10 mouse cellular contexts compared by ENCODE assay signal in the genomic region with DNA sequence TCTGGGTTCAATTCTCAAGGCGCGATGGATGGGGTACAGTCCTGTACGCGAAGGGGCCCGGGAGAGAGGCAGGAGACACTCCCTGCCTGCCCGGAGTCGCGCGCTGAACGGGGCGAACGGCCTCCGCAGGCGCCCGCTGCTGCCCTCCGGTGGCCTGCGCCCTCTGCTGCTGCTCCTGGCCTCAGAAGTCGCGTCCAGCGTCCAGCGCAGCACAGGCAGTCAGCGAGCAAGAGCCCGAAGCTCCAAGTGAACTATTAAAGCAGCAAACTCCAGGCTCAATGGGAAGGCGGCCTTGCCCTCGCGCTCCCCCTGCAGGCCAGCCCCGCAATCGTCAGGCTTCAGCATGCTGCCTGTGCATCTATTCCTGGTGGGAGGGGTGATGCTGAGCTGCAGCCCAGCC. TPM values are rescaled to one million over a fixed set of nuclear protein-coding genes. Genes with fewer than 3 reads are reported as not detected.
DNase-seq lines count a peak whose midpoint lies in the region; ATAC-seq and TF ChIP-seq lines count a peak whose summit lies in the region.
"Not testable (repeated sequence)": the region's sequence is repeated elsewhere in the genome, so short reads cannot be mapped to it uniquely, and the experiment has no call there.
"Had no signal": no experiment of that assay in that cellular context is flagged by ENCODE, and none has a peak within 500 bp of the region (broad histone marks: within the 10 kb centered on the region; RNA-seq: fewer than 3 reads in every experiment).

No protein-coding gene starts in this region.

- H3K9ac ChIP-seq in hindbrain, postnatal 0 days (replicated peaks; ENCODE audit: low read length); lung, embryonic 15.5 days: not testable (repeated sequence)

- H3K4me3 ChIP-seq in cortical plate, adult 2 months (ENCODE audit: insufficient read depth, low read length) = not testable (repeated sequence)
- peak overlapping the region; percentile 25 for H3K4me3 ChIP-seq in hindbrain, postnatal 0 days (ENCODE audit: low read length)
- H3K4me3 ChIP-seq in lung, embryonic 15.5 days = peak overlapping the region; percentile 35

- peak; percentile 74 for DNase-seq in Muller cell, postnatal 12 days (ENCODE audit: inconsistent ontology term)
- DNase-seq in gastrocnemius, postnatal 25 days = peak; percentile 79
- DNase-seq in hindbrain, postnatal 0 days (ENCODE audit: low spot score) = peak; percentile 75
- peak; percentile 21 to 58 for DNase-seq in layer of hippocampus, postnatal 14 days (ENCODE audit: low spot score in 2 of 2)
- peak; percentile 42 for DNase-seq in ovary, postnatal 14 days (ENCODE audit: low spot score)
- peak; percentile 30 for DNase-seq in thymus, postnatal 0 days (ENCODE audit: low spot score)

- H3K27me3 ChIP-seq in hindbrain, postnatal 0 days (ENCODE audit: insufficient read depth, low read length); lung, embryonic 15.5 days: not testable (repeated sequence)

- not testable (repeated sequence) for H3K27ac ChIP-seq in cortical plate, adult 2 months (ENCODE audit: insufficient read depth, low read length); hindbrain, postnatal 0 days
- H3K27ac ChIP-seq in lung, embryonic 15.5 days = peak overlapping the region; percentile 75

- H3K36me3 ChIP-seq in hindbrain, postnatal 0 days (ENCODE audit: insufficient read depth, low read length); lung, embryonic 15.5 days: not testable (repeated sequence)

- peak; percentile 2; the same call in 1 of the 2 replicates for TF ChIP-seq CTCF in cortical plate, adult 2 months (IDR thresholded peaks at IDR 0.05; ENCODE audit: extremely low read depth, insufficient read depth, low read length)
- peak; percentile 66 for TF ChIP-seq CTCF in hindbrain, postnatal 0 days (IDR thresholded peaks at IDR 0.05; ENCODE audit: low read depth)

- 0% methylated on average over 21 of the region's 28 CpGs for WGBS in hindbrain, postnatal 0 days
- WGBS in lung, embryonic 15.5 days = under 1% methylated on average over 22 of the region's 28 CpGs

- not testable (repeated sequence) for H3K9me3 ChIP-seq in hindbrain, postnatal 0 days (ENCODE audit: low read length); lung, embryonic 15.5 days

- not testable (repeated sequence) for ATAC-seq in hindbrain, postnatal 0 days; lung, embryonic 15.5 days (ENCODE audit: borderline replicate concordance, extremely low read depth, low FRiP score, low TSS enrichment)

- H3K4me1 ChIP-seq in cortical plate, adult 2 months (ENCODE audit: control insufficient read depth, insufficient read depth, low read length); hindbrain, postnatal 0 days (ENCODE audit: insufficient read depth, low read length); lung, embryonic 15.5 days: not testable (repeated sequence)

- peak overlapping the region; percentile 50 for H3K4me2 ChIP-seq in hindbrain, postnatal 0 days (ENCODE audit: low read depth, low read length)
- H3K4me2 ChIP-seq in lung, embryonic 15.5 days = peak overlapping the region; percentile 50

- TF ChIP-seq POLR2A in cortical plate, adult 2 months (IDR thresholded peaks at IDR 0.05; ENCODE audit: extremely low read depth, insufficient read depth, low read length) = peak; percentile 18; the same call in 1 of the 2 replicates

RNA-seq across cellular contexts. Expression of gene Gm13283, which starts 0.5 kb away (rescaled TPM):
- not detected in 2 replicates for polyA plus RNA-seq in cortical plate, adult 2 months (2012; rRNA removed)
- total RNA-seq in gastrocnemius, postnatal 25 days (2021) = not detected
- not detected in 2 replicates for total RNA-seq in hindbrain, postnatal 0 days (2014; rRNA removed)
- polyA plus RNA-seq in hindbrain, postnatal 0 days (2015; fragmentation: Nextera tagmentation; extraction: Ambion mirVana) = not detected in 2 replicates
- not detected for total RNA-seq in layer of hippocampus, postnatal 14 days (2021)
- polyA plus RNA-seq in lung, embryonic 15.5 days (2015; fragmentation: Nextera tagmentation; extraction: Ambion mirVana) = 0.21 and 0.68 TPM in 2 replicates
- 0.33 and 0.37 TPM in 2 replicates for polyA plus RNA-seq in thymus, postnatal 0 days (2015; fragmentation: Nextera tagmentation; extraction: Ambion mirVana)
- total RNA-seq: G1E had no signal
- polyA plus RNA-seq: frontal cortex, adult 2 months; G1E had no signal

RNA-seq across cellular contexts. Expression of gene Gm13271, which starts 5.8 kb away (rescaled TPM):
- polyA plus RNA-seq in cortical plate, adult 2 months (2012; rRNA removed) = not detected in 2 replicates
- total RNA-seq in gastrocnemius, postnatal 25 days (2021) = not detected
- total RNA-seq in hindbrain, postnatal 0 days (2014; rRNA removed) = not detected in 2 replicates
- polyA plus RNA-seq in hindbrain, postnatal 0 days (2015; fragmentation: Nextera tagmentation; extraction: Ambion mirVana) = not detected in 2 replicates
- not detected for total RNA-seq in layer of hippocampus, postnatal 14 days (2021)
- not detected in 2 replicates for polyA plus RNA-seq in lung, embryonic 15.5 days (2015; fragmentation: Nextera tagmentation; extraction: Ambion mirVana)
- polyA plus RNA-seq in thymus, postnatal 0 days (2015; fragmentation: Nextera tagmentation; extraction: Ambion mirVana) = not detected in 2 replicates
- total RNA-seq: G1E had no signal
- polyA plus RNA-seq: frontal cortex, adult 2 months; G1E had no signal

RNA-seq across cellular contexts. Expression of gene Gm13290, which starts 13.2 kb away (rescaled TPM):
- not detected in 2 replicates for polyA plus RNA-seq in cortical plate, adult 2 months (2012; rRNA removed)
- total RNA-seq in gastrocnemius, postnatal 25 days (2021) = not detected
- not detected in 2 replicates for total RNA-seq in hindbrain, postnatal 0 days (2014; rRNA removed)
- polyA plus RNA-seq in hindbrain, postnatal 0 days (2015; fragmentation: Nextera tagmentation; extraction: Ambion mirVana) = not detected in 2 replicates
- total RNA-seq in layer of hippocampus, postnatal 14 days (2021) = not detected
- polyA plus RNA-seq in lung, embryonic 15.5 days (2015; fragmentation: Nextera tagmentation; extraction: Ambion mirVana) = 0.22 and 0.74 TPM in 2 replicates
- 0.18 and 0.36 TPM in 2 replicates for polyA plus RNA-seq in thymus, postnatal 0 days (2015; fragmentation: Nextera tagmentation; extraction: Ambion mirVana)
- total RNA-seq: G1E had no signal
- polyA plus RNA-seq: frontal cortex, adult 2 months; G1E had no signal

RNA-seq across cellular contexts. Expression of gene Gm13289, which starts 16.3 kb away (rescaled TPM):
- polyA plus RNA-seq in cortical plate, adult 2 months (2012; rRNA removed) = not detected in 2 replicates
- total RNA-seq in gastrocnemius, postnatal 25 days (2021) = not detected
- total RNA-seq in hindbrain, postnatal 0 days (2014; rRNA removed) = not detected in 2 replicates
- not detected in 2 replicates for polyA plus RNA-seq in hindbrain, postnatal 0 days (2015; fragmentation: Nextera tagmentation; extraction: Ambion mirVana)
- total RNA-seq in layer of hippocampus, postnatal 14 days (2021) = not detected
- polyA plus RNA-seq in lung, embryonic 15.5 days (2015; fragmentation: Nextera tagmentation; extraction: Ambion mirVana) = not detected in 2 replicates
- polyA plus RNA-seq in thymus, postnatal 0 days (2015; fragmentation: Nextera tagmentation; extraction: Ambion mirVana) = not detected in 2 replicates
- total RNA-seq: G1E had no signal
- polyA plus RNA-seq: frontal cortex, adult 2 months; G1E had no signal

RNA-seq across cellular contexts. Expression of gene Gm13272, which starts 19.2 kb away (rescaled TPM):
- polyA plus RNA-seq in cortical plate, adult 2 months (2012; rRNA removed) = not detected in 2 replicates
- not detected for total RNA-seq in gastrocnemius, postnatal 25 days (2021)
- not detected in 2 replicates for total RNA-seq in hindbrain, postnatal 0 days (2014; rRNA removed)
- not detected in 2 replicates for polyA plus RNA-seq in hindbrain, postnatal 0 days (2015; fragmentation: Nextera tagmentation; extraction: Ambion mirVana)
- total RNA-seq in layer of hippocampus, postnatal 14 days (2021) = not detected
- polyA plus RNA-seq in lung, embryonic 15.5 days (2015; fragmentation: Nextera tagmentation; extraction: Ambion mirVana) = 0.39 TPM in 1 of 2 replicates, not detected in the other
- not detected in 2 replicates for polyA plus RNA-seq in thymus, postnatal 0 days (2015; fragmentation: Nextera tagmentation; extraction: Ambion mirVana)
- total RNA-seq: G1E had no signal
- polyA plus RNA-seq: frontal cortex, adult 2 months; G1E had no signal
